Mouse (Mus musculus) liver, adult (tissue): ENCODE measurements around the gene Gm4922.

Experiments used
- GATA4 ChIP-seq: IDR thresholded peaks from 2 replicates; pipeline ENCODE4 v1.6.1; 2014; ENCODE audit warnings: mild to moderate bottlenecking, low read length; ENCODE audit not compliant: insufficient replicate concordance

The Gm4922 gene

GRCm38 (mm10) chr10:18743286-18744142 is 43.1 kb downstream of the Gm4922 start, which contains the start of gene Arfgef3:
Arfgef3 (minus strand) TSS chr10:18743949.
- no peak for TF ChIP-seq GATA4

- no peak for TF ChIP-seq GATA4
These were observed 44.5 kb downstream of the Gm4922 start for GRCm38 (mm10) chr10:18742086-18742485.

GRCm38 (mm10) chr10:18741024-18741423 is 45.6 kb downstream of the Gm4922 start:
- TF ChIP-seq GATA4 = no peak
